Mouse (Mus musculus): ENCODE measurements at regions not wholly inside any gene's neighbourhood (a gene's known extent, or its start where the extent isn't known, plus 50 kb on each side); places are given as distances from the start of the nearest gene placed in this dataset.

GRCm38 (mm10) chr15:27405721-27406161, 60.7 kb upstream of the Ank start:
- DNase-seq (ENCODE audit: low spot score in 2 of 2), result no peak

GRCm38 (mm10) chr15:27409856-27410255, 56.6 kb upstream of the Ank start:
- no peak for DNase-seq (ENCODE audit: low spot score in 2 of 2)

GRCm38 (mm10) chr15:27412304-27412703, 54.2 kb upstream of the Ank start:
- DNase-seq (ENCODE audit: low spot score in 2 of 2), result no peak

- no peak for DNase-seq (ENCODE audit: low spot score in 2 of 2)
These were observed 53.7 kb upstream of the Ank start for GRCm38 (mm10) chr15:27412761-27413160.

DNA sequence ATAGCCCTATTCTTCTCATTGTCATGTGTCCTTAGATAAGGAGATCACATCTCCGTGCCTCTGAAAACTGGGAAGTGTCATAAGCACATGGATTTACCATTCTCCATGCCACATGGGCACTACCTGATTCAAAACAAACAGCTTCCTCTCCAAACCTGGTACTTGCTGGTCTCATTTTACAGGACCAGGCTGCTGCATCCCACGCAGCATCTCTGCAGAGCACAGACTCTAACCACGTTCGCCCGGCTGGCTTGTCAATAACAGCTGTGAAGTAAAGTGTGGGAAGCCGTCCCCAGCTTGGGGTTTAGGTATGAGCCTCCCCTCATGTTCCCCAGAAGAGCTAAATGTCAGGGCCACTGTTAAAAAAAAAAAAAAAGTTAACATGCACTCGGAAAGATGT, 53.0 kb upstream of the Ank start:
- no peak for DNase-seq (ENCODE audit: low spot score in 2 of 2)

DNA sequence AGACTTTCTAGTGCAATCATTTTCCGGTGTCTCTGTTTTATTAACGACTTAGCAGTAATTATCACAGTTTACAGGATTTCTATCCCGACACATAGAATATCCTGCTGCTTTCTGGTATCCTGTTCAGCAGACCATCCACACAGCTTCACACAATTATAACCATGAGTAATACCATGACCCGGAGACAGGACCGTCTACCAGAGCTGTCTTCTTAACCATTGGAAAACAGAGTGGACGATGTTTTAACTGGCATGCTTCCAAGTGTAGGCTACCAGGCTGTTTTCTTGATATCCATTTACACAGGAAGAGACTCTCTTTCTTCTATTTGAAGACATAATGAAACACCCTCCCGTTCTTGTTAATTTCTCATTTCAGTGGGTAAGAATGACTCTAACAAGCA, 51.7 kb upstream of the Ank start:
- DNase-seq (ENCODE audit: low spot score in 2 of 2), result no peak

Measured in urinary bladder, adult 18-20 months (tissue).